Mouse (Mus musculus): ENCODE data around the gene Chst11.

Chst11 gene

DNA sequence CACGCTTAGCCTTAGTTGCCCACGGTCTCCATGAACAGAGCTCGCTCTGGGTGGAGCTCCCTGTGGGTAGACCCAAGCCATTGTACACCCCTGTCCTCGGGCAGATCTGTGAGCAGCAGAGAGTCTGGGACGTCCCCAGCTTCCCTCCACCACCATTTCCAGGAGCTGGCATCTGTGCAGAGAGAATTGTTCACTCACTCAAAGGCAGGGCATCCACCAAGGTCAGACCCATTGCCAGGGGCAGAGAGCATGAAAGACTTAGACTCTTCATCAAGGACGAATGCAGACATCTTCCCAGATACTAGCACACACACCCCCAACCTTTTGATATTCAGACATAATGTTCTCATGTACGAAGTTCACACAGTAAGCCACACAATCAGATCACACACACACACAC is 216.2 kb downstream of the Chst11 start:
- DNase-seq (ENCODE audit: inconsistent age in 2 of 2, low spot score in 1 of 2), result peak; percentile 71 to 84

DNA sequence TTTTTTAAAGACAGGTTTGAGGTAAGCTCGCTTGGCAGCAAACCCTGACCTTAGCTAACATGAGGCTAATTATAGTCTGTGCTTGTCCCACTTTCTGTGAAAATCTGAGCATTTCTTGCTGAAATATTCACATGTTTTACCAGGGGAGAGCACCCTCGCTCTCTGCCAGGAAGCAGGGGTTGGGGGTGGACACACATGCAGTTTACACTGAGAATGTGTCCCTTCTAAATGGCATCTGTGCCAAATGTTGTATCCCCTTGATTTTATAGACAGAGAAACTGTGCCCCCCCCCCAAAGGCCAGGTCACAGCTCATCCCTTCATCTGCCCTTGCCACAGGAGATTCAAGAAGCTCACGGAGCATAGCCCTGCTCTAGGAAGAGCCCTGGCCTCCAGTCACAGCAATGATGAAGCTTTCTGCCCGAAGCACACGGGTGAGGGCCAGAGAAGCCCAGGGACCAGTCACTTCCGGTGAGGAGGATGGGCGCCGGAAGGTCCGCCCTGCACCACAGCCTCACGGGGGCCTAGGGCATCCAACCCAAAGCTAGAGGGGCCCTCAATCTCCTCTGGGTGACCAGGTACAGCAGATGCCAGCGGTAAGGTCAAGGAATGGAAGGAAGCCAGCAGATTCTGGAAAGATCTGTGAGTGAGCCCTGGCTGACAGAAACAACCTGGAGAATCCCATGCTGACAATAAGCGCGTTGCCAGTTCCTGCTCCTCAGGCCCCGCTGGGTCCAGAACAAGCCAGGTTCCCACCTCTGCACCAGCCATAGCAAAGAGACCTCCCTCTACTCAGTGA is 217.8 kb downstream of the Chst11 start:
- DNase-seq (ENCODE audit: inconsistent age in 2 of 2, low spot score in 1 of 2), result no peak

GRCm38 (mm10) chr10:83208436-83208835 is 223.1 kb downstream of the Chst11 start:
- DNase-seq (ENCODE audit: inconsistent age in 2 of 2, low spot score in 1 of 2), result no peak

GRCm38 (mm10) chr10:83209388-83209787 is 224.1 kb downstream of the Chst11 start:
- no peak for DNase-seq (ENCODE audit: inconsistent age in 2 of 2, low spot score in 1 of 2)

DNA sequence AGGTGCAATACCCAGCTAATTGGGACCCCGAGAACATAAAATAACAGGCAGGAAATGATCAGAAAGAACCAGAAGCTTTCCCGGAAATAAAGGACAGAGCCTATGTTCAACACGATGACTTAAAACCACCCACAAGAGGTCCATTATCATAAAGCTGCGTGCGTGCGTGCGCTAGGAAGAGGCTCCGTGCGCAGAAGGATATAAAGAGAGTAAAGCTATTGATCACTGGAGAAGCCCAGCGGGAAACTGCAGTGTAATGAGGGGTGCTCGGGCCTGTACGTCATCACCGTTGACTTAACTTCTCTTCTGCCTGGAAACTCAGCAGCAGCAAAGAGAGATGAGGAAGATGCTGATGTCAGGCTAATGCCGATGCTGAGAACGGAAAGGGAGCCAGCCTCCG is 224.8 kb downstream of the Chst11 start:
- DNase-seq (ENCODE audit: inconsistent age in 2 of 2, low spot score in 1 of 2), result no peak

DNA sequence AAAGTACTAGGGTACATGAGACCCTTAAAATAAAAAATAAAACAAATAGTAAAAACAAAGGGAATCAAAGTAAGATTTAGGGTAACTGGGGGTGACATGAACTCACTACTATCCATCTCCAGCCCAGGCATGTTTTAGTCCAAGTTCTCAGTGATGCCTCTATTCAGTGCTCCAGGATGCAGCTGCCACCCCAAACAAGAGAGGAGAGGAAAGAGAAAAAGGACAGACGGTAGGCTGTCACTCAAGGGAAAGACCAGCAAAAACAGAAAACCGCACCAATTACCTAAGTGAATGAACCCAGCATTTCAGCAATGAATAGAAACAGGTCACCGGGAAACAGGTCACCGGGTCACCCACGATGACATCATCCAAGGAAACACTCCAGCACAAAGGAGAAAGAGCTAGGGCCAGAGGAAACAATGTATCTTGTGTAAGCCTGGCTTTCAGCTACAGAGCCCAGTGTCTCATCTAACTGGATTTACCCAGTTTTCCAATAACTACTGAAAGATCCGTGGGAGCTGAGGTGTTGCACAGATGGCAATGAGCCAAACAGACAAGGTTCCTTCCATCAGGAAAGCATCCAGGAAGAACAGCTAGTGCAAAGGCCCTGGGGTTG is 225.8 kb downstream of the Chst11 start:
- DNase-seq (ENCODE audit: inconsistent age in 2 of 2, low spot score in 1 of 2), result peak in 1 of 2 experiments; percentile 63

DNA sequence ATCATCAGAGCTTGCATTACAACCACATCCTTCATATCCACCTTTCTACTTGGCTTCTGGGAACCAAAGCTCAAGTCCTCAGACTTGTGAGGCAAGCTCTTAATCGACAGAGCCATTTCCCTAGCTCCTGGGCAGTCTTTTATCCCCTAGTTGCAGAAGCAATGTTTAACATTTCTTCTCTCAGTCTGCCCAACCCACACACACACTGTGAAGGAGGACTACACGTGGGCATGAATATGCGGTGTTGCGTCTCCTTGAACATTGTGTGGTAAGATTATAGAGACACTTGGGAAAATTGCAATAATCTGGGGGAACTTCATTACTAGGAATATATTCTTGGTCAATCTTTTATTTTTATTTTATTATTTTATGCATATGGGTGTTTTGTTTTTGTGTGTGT is 227.3 kb downstream of the Chst11 start:
- no peak for DNase-seq (ENCODE audit: inconsistent age in 2 of 2, low spot score in 1 of 2)

DNA sequence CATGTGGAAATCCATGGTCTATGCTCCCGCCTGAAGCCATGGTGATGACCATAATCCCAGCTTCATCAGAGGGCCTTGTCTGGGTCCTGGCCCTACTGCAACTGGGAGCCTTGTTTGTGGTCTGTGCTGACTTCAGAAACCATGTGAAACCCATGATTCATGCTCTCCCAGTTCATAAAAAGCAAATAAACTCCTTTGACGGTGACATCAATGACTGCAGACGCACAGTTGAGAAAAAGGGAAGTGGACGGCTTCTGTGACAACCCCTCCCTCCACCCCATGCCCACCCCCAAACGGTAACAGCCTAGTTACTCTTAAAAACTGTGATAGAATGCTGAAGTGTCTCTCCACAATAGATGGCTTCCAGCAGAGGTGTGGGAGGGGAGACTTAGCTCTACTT is 230.3 kb downstream of the Chst11 start:
- no peak for DNase-seq (ENCODE audit: inconsistent age in 2 of 2, low spot score in 1 of 2)

GRCm38 (mm10) chr10:83217256-83217655 is 232.0 kb downstream of the Chst11 start:
- no peak for DNase-seq (ENCODE audit: inconsistent age in 2 of 2, low spot score in 1 of 2)

DNA sequence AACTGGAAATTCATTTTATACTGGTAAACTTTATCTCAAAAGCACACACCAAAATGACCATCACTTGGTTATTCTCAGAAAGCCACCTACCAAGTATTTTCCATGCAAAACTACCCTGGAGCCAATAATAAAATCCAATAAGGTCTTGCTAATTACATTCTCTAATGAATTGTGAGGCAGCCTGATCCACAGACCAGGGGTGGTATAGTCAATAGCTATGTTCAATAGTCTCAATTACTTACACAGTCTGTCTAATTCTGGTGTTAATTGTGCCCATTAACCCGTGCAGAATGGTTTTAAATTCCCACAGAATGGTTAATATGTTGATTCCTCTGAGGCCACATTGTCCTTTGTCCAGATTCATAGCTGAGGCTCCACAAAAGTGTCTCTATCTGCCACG is 233.5 kb downstream of the Chst11 start:
- no peak for DNase-seq (ENCODE audit: inconsistent age in 2 of 2, low spot score in 1 of 2)

DNA sequence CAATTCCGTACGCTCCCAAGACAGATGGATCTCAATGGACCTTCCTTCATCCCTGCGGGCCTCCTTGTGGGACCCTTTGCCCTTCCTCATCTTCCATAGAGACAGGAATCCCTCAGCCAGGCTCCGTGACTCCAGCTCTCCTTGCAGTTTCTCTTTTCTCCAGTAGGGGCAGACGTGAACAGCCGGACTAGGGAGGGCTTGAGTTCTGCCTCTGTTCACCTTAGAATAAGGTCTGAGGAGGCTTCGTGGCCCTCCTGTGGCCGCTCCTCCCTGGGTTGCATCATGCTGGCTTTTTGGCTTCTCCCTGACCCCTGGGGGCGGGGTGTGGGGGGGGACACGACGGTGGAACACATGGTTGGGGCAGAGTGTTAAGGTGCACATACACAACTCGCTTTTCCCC is 234.4 kb downstream of the Chst11 start:
- DNase-seq (ENCODE audit: inconsistent age in 2 of 2, low spot score in 1 of 2), result peak; percentile 47 to 86

DNA sequence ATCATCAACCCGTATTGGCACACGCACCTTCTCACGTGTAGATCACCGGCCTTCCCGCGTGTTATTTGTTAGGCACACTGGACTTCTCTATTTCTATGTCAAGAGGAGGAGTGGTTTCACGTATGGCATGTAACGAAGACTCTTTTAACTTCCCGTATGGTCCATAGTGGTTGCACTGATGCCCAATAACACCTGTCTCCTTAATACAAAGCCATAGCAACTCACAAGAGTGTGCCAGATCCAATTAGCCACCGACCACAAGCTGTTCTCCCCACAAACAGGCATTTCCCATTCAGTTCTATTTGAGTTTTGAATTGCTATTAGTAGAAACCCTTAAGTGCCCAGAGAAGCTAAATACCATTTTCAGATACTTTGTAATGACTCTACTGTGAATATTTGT is 234.9 kb downstream of the Chst11 start:
- no peak for DNase-seq (ENCODE audit: inconsistent age in 2 of 2, low spot score in 1 of 2)

GRCm38 (mm10) chr10:83220847-83221246 is 235.5 kb downstream of the Chst11 start:
- DNase-seq (ENCODE audit: inconsistent age in 2 of 2, low spot score in 1 of 2), result no peak

- DNase-seq (ENCODE audit: inconsistent age in 2 of 2, low spot score in 1 of 2), result no peak
These were observed 239.7 kb downstream of the Chst11 start for GRCm38 (mm10) chr10:83224999-83225398.

DNA sequence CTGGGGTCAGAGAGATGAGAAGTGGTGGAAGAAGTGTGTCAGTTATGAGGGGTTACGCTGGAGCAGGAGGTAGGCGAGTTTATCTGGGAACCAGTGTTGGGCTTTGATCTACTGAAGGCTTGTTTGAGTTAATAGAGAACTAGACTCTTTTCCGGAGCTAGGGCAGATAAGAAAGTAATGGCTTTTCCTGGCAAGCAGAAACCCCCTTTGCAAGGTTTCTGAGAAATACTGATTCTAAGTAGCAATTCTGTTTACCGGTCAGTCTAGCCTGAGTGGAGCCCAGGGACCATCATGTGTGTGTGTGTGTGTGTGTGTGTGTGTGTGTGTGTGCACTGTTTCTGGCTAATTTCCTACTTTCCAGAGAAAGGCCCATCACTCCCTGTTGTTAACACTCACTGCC is 243.3 kb downstream of the Chst11 start:
- DNase-seq (ENCODE audit: inconsistent age in 2 of 2, low spot score in 1 of 2), result no peak

DNA sequence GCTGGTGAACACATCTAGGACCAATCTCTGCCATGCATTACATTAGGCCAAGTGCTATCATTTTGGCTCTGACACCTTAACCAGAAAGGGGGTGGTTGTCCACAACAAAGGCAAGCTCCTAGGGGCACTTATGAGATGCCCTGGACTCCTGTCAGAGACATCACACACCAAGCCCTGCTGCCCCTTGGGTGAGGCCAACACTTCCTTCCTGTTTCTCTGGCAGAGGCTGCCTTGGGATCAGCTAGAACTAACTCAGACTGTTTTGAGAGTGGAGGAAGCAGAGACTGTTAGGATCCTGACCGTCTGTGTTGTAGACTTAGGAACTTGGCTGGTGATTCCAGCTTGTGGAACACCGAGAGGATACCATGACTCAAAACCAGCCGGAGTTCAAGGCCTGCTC is 248.7 kb downstream of the Chst11 start:
- no peak for DNase-seq (ENCODE audit: inconsistent age in 2 of 2, low spot score in 1 of 2)

DNA sequence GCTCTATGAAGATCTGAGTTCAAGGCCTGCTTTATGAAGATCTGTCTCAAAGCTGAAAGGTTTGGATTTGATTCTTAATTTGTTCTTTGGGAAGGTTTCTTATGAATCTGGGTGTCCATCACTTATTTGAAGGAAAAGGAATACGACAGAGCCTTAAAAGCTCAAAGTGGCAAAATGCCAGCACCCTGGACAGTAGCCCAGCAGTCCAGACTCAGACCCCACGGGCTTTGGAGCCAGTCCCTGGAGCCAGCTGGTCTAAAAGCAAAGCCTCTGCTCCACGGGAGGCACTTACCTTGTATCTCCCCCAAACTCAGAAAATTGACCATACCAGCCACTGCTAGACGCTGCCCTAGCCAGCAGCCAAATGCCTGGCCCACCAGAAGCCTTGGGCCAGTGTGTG is 249.1 kb downstream of the Chst11 start:
- DNase-seq (ENCODE audit: inconsistent age in 2 of 2, low spot score in 1 of 2), result no peak

GRCm38 (mm10) chr10:83242106-83242686 is 256.9 kb downstream of the Chst11 start:
- DNase-seq (ENCODE audit: inconsistent age in 2 of 2, low spot score in 1 of 2), result no peak

GRCm38 (mm10) chr10:83244131-83244530 is 258.8 kb downstream of the Chst11 start:
- DNase-seq (ENCODE audit: inconsistent age in 2 of 2, low spot score in 1 of 2), result no peak
